Mouse (Mus musculus) cortical plate, adult 2 months (tissue): Measurements from ENCODE around the gene Smc1a.

Source experiments
- CTCF ChIP-seq: fragments of 200-500 bp; IDR thresholded peaks from 2 replicates; pipeline ENCODE4 v1.5.1; 2011; ENCODE audit warnings: mild to moderate bottlenecking, control low read depth, low read length; ENCODE audit not compliant: insufficient read depth; ENCODE audit errors: extremely low read depth
- POLR2A ChIP-seq: fragments of 200-500 bp; IDR thresholded peaks from 2 replicates; pipeline ENCODE4 v1.6.1; 2011; ENCODE audit warnings: mild to moderate bottlenecking, low read length, control low read depth; ENCODE audit not compliant: insufficient read depth; ENCODE audit errors: extremely low read depth

DNA sequence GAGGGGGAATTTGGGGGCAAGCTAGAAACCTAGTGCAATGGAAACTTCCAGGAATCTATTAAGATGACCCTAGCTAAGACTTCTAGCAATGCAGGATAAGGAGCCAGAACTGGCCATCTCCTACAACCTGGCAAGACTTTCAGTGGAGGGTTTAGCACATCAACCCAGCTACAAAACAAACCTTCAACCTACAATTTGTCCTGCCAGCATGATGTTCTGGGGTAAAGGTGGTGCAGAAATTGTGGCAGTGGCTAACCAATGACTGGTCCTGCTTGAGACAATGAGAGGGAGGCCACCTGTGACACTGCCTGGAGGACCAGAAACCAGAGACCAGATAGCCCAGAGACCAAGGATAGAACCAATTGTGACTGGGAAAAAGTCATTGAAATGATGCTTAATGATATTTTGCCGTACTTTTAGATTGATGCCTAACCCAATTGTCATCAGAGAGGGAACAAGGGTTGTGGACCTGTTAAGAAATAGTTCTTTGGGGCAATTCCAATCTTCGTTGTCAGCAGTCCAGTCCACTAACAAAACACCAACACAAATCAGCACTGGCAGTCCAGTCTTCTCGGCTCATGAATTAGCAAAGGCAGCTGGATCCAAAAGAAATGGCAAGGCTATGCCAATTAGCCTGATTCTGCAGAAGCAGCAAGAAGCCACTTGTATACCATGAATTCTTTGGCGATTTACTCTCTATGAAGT is 17.1 kb upstream of the Smc1a start:
- TF ChIP-seq CTCF (no peak), POLR2A (no peak)
